Mouse (Mus musculus) neural tube, embryonic 11.5 days (tissue): Measurements from ENCODE around the gene Per1. TPM values are rescaled to one million over a fixed set of nuclear protein-coding genes. Genes with fewer than 3 reads are reported as not detected.

ENCODE experiments used
- ATAC-seq: fragments of 200-750 bp; cut with Nextera tagmentation; 2 replicates; pipeline ENCODE4 v1.8.0; 2017; ENCODE audit warnings: moderate number of reproducible peaks, mild to moderate bottlenecking, moderate TSS enrichment, moderate library complexity; ENCODE audit not compliant: insufficient read depth, low FRiP score, low TSS enrichment
- DNase-seq: peaks from one replicate; pipeline ENCODE4 v3.0.0-alpha.2; 2015; ENCODE audit warnings: low spot score
- H3K27ac ChIP-seq: fragments of 300-500 bp; sonication (generic); 2 replicates; pipeline ENCODE4 v1.5.1; 2014; ENCODE audit warnings: low read depth, mild to moderate bottlenecking, low read length
- H3K27me3 ChIP-seq: fragments of 300-500 bp; sonication (generic); 2 replicates; pipeline ENCODE4 v1.6.1; 2014; ENCODE audit warnings: mild to moderate bottlenecking, low read length, mixed read lengths; ENCODE audit not compliant: control insufficient read depth, insufficient read depth
- H3K36me3 ChIP-seq: fragments of 300-500 bp; sonication (generic); 2 replicates; pipeline ENCODE4 v1.6.1; 2014; ENCODE audit warnings: mild to moderate bottlenecking, low read length, moderate library complexity, mixed read lengths; ENCODE audit not compliant: control insufficient read depth, insufficient read depth
- H3K4me1 ChIP-seq: fragments of 300-500 bp; sonication (generic); 2 replicates; pipeline ENCODE4 v1.6.1; 2014; ENCODE audit warnings: low read length, mixed read lengths; ENCODE audit not compliant: control insufficient read depth, insufficient read depth
- H3K4me2 ChIP-seq: fragments of 300-500 bp; sonication (generic); 2 replicates; pipeline ENCODE4 v1.6.1; 2014; ENCODE audit warnings: low read depth, mild to moderate bottlenecking, moderate library complexity
- H3K4me3 ChIP-seq: fragments of 300-500 bp; sonication (generic); 2 replicates; pipeline ENCODE4 v1.5.1; 2014; ENCODE audit warnings: low read depth, low read length
- H3K9ac ChIP-seq: fragments of 300-500 bp; sonication (generic); 2 replicates; pipeline ENCODE4 v1.6.1; 2014; ENCODE audit warnings: mild to moderate bottlenecking, low read length
- H3K9me3 ChIP-seq: fragments of 300-500 bp; sonication (generic); 2 replicates; pipeline ENCODE4 v1.6.1; 2016; ENCODE audit warnings: low read length; ENCODE audit not compliant: control insufficient read depth
- WGBS: fragments of 180-500 bp; shearing (Covaris S2); extraction: QIAGEN DNeasy Blood & Tissue Kit; methylation state at CpG from one replicate; pipeline ENCODE4 v1.1.7; 2014; 5-methylcytosine and 5-hydroxymethylcytosine counted together
- polyA plus RNA-seq: library from polyadenylated mRNA; unstranded; fragments of >200 nt; fragmentation: Nextera tagmentation; extraction: Ambion mirVana; gene quantifications from 2 replicates; pipeline ENCODE4 v1.2.1, GENCODE M21; 2014

Gene Per1
- polyA plus RNA-seq, 1 experiment from 2014 or later = 10.9 TPM

DNA sequence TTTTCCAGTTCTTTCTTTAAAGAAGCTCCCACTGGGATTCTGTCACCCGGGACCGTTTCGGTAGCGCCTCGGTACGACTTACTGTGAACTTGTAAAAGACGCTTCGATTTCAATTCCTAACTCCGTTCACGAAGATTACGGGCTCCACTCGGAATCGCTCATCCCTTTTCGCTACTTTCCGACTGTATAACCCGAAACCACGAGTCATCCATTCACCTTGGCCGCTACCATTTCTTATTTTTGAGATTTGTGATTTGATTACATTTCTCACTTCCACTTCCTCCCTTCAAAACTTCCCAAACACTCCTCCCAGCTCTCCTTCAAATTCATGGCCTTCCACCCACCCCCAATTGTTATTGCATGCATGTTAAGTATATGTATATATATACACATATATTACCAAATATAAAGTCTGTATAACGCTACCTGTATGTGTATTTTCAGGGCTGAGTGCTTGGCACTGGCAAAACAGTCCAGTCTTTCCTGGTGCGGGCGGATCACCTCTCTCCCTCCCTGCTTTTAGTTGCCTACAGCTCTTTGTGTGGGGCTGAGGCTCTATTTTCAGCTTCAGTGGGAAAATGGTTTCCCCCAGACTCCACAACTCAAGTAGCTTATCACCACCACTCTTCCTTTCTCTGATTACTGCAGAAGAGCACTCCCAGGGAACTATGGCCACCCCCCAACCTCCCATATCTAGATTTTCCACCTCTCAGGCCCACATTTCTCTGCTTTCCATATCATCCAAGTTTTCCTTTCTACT lies 16.2 kb downstream of the Per1 start:
- Histone ChIP-seq H3K9ac (peak overlapping the region; percentile 52), H3K27me3 (0 out of 2 replicates have a peak, but pooled peaks cover 2% of the 10 kb centered on the region), H3K36me3 (peaks cover 6% of the 10 kb centered on the region), H3K27ac (no peak overlapping the region), H3K4me2 (peak overlapping the region; percentile 64), H3K4me1 (peaks cover 6% of the 10 kb centered on the region; the same call in 1 of the 2 replicates), H3K9me3 (no peaks in the 10 kb centered on the region), H3K4me3 (peak overlapping the region; percentile 44)
- 8% methylated on average over 21 of the region's 21 CpGs for WGBS
- no peak for ATAC-seq
- DNase-seq = no peak

DNA sequence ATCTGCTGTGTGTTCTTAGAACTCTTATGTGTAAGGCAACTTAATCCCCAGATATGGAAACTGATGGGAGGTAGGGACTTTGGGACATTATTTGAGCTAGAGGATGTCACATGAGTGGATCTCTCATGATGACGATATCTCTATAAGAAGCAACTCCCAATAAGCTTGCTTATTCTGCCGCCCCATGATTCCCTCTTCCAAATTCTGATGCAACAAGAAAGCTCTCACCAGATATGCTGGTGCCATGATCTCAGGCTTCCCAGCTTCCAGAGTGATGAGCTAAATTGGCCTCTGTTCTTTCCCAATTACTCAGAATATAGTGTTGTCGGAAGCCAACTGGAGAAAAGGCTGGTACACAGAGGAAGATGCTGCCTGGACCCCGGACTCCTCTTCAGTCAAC lies 16.8 kb downstream of the Per1 start:
- Histone ChIP-seq H3K27me3 (peaks cover 2% of the 10 kb centered on the region; the same call in 1 of the 2 replicates), H3K4me3 (0 out of 2 replicates have a peak overlapping the region, but pooled peaks have one; percentile 0), H3K27ac (no peak overlapping the region), H3K4me2 (peak overlapping the region; percentile 64), H3K4me1 (peaks cover 6% of the 10 kb centered on the region; the same call in 1 of the 2 replicates), H3K9ac (no peak overlapping the region), H3K36me3 (peaks cover 6% of the 10 kb centered on the region), H3K9me3 (no peaks in the 10 kb centered on the region)
- ATAC-seq = no peak
- 47% methylated on average over 4 of the region's 4 CpGs for WGBS
- no peak for DNase-seq

DNA sequence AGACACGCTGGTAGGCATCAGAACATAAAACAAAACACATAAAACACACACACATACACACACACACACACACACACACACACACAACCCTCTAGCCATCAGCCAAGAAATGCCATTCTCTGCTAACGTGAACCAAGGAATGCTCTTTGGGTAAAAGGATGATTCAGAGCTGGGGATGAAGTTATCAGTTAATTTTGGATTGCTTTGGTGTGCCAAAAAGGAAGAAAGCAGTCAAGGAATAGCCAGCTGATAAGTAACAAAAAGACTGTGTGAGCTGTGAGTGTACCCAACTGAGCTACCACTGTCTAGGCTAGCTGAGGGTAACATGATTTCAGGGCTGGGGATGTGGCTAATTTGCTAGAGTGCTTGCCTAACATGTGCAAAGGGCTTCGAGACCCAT lies 19.0 kb downstream of the Per1 start:
- no peak overlapping the region for H3K4me3 ChIP-seq
- DNase-seq = no peak
- no peaks in the 10 kb centered on the region for H3K9me3 ChIP-seq
- WGBS = 88% methylated on average over 3 of the region's 3 CpGs
- 0 out of 2 replicates have a peak, but pooled peaks cover 2% of the 10 kb centered on the region for H3K36me3 ChIP-seq
- H3K27ac ChIP-seq = no peak overlapping the region
- no peak for ATAC-seq
- H3K27me3 ChIP-seq = peaks cover 6% of the 10 kb centered on the region; the same call in 1 of the 2 replicates
- H3K9ac ChIP-seq = no peak overlapping the region
- H3K4me1 ChIP-seq = peaks cover 8% of the 10 kb centered on the region
- H3K4me2 ChIP-seq = no peak overlapping the region

DNA sequence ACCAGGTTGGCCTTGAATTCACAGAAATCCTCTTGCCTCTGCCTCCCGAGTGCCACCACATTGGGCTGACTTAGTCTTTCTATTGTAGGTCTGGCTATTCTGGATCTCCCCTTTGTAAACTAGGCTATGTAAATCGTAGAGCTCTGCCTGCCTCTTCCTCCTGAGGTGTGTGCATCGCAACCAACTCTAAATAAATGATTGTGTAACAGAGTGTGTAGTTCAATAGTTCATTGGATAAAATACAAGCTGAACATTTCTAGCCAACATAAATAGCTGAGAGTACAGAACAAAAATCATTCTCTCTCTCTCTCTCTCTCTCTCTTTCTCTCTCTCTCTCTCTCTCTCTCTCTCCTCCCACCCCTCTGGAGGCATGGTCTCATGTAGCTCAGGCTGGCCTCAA lies 19.6 kb downstream of the Per1 start:
- no peaks in the 10 kb centered on the region for H3K9me3 ChIP-seq
- no peak overlapping the region for H3K27ac ChIP-seq
- no peak overlapping the region for H3K4me3 ChIP-seq
- H3K4me1 ChIP-seq = peaks cover 11% of the 10 kb centered on the region
- H3K9ac ChIP-seq = no peak overlapping the region
- DNase-seq = no peak
- WGBS = 82% methylated on average over 3 of the region's 3 CpGs
- no peaks in the 10 kb centered on the region for H3K36me3 ChIP-seq
- no peak overlapping the region for H3K4me2 ChIP-seq
- no peak for ATAC-seq
- peaks cover 6% of the 10 kb centered on the region; the same call in 1 of the 2 replicates for H3K27me3 ChIP-seq

DNA sequence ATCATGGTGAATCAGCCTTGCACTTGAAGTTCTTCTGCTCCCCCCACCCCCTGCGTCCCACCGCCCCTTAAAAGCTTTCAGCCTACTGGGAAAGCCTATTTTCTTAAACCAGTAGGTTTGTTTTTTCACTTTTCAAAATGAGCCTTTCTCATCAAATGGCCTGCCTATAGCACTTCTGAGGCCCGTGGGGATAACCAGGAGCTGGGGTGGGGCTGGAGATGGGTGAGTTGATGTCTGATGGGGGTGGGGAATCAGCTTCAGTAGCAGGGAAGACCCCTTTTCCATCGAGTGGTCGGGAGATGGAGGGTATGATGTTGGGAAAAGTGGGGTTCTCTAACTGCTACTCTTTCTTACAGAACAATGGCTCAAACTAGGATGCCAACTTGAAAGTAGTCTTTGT lies 21.8 kb downstream of the Per1 start:
- Histone ChIP-seq H3K4me1 (peaks cover 15% of the 10 kb centered on the region), H3K27me3 (peaks cover 21% of the 10 kb centered on the region), H3K9me3 (no peaks in the 10 kb centered on the region), H3K9ac (no peak overlapping the region), H3K4me2 (peak overlapping the region; percentile 98), H3K4me3 (no peak overlapping the region), H3K36me3 (no peaks in the 10 kb centered on the region), H3K27ac (no peak overlapping the region)
- DNase-seq (no peak), ATAC-seq (no peak)
- 53% methylated on average over 5 of the region's 5 CpGs for WGBS

DNA sequence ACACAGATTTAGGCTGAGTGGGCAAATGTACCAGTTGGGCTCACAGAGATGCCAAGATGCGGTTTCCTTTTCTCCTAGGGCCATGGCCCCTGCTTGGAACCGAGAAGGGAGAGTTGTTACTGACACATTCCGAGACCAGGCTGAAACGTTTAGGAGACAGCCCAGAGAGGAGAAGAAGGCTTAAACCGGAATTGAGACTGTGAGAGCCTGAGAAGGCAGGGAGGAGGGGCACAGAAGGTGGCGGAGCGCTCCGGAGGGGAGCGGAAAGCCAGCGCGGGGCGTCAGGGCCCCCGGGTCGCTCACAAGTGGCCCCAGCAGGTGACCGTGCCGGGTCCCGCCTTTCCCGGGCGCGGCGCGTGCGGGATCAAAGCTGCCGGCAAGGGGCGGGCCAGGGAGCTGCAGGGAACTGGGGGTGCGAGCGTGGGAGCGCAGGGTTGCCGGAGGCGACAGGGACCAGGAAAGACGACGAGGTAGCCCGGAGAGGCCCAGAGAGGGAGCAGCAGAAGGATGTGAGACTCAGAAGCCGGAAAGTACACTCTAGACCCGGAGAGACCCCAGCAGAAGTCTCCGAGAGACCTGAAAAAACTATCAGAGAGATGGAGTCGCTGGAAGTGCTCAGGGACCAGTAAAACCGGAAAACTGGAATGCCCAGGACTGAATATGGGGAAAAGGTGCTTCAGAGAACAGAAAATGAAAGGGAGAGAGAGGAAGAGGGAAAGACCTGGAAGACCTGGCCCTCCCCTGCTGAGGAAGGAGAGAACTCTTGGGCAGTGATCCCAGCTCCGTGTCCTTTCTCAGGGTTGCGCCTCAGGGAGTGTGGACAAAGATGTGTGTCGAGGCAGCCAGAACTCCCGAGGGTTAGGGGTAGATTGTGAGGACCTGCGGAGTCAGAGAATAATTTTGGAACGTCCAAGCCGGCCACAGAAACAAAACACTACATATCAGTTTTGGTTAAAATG lies 23.0 kb downstream of the Per1 start:
- H3K27ac ChIP-seq = 0 out of 2 replicates have a peak overlapping the region, but pooled peaks have one; percentile 10
- H3K9me3 ChIP-seq = no peaks in the 10 kb centered on the region
- WGBS = under 1% methylated on average over 45 of the region's 45 CpGs
- no peaks in the 10 kb centered on the region for H3K36me3 ChIP-seq
- H3K4me1 ChIP-seq = peaks cover 16% of the 10 kb centered on the region
- DNase-seq (peak; percentile 55), ATAC-seq (no peak)
- peak overlapping the region; percentile 75 for H3K4me3 ChIP-seq
- peak overlapping the region; percentile 66 for H3K9ac ChIP-seq
- H3K27me3 ChIP-seq = peaks cover 21% of the 10 kb centered on the region
- peak overlapping the region; percentile 98 for H3K4me2 ChIP-seq

DNA sequence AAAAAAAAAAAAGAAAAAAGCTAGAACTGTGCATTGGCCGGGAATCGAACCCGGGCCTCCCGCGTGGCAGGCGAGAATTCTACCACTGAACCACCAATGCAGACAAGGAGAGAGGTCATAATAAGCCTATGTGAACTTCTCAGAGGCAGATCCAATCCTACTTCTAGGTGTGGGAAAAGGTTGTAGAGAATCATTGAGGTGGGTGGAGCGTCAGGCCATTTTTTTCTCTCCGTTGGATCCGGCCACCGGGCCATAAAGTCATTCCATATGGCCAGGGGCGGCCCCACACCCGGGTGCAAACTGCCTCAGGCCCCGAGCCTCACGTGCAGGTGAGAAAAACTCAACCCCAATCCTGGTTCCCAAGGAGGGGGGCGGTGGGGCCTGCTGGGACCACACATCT lies 23.7 kb downstream of the Per1 start:
- H3K36me3 ChIP-seq = no peaks in the 10 kb centered on the region
- WGBS = under 1% methylated on average over 15 of the region's 15 CpGs
- ATAC-seq (peak; percentile 38; the same call in 1 of the 2 replicates), DNase-seq (peak; percentile 88)
- H3K4me3 ChIP-seq = peak overlapping the region; percentile 75
- H3K9ac ChIP-seq = no peak overlapping the region
- H3K4me1 ChIP-seq = peaks cover 16% of the 10 kb centered on the region
- peak overlapping the region; percentile 98 for H3K4me2 ChIP-seq
- no peak overlapping the region for H3K27ac ChIP-seq
- no peaks in the 10 kb centered on the region for H3K9me3 ChIP-seq
- peaks cover 21% of the 10 kb centered on the region for H3K27me3 ChIP-seq

DNA sequence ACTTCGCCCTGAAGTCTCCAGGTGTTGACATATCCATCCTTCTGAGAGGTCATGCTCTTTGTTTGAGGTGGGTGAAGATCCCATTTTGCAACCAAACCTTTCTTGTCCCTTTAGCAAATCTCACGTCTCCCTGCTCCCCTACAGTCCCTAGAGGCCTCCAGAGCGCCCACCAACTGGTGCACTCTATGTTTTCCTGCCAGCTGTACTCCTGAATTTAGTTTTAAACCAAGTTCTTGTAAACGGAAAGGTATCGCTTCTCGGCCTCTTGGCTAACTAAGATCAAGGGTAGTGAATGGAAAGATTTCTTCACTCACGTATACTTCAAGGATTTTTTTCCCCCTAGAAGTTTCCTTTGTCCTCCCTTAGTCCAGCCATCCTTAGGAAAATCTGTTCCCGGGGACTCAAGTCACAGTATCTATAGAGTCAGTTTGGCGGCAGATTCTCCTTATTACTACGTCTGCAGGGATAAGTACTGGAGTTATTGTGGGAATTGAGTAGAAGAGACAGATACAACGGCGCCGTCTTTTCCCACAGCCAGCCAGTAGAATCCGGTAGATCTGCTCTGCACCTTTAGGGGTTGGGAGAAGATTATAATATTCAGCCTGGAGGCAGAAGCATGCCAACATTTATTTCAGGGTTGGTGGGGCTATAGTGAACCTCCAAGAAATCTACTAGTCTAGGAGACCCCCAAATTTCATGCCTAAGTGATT lies 24.6 kb downstream of the Per1 start:
- Histone ChIP-seq H3K27ac (no peak overlapping the region), H3K4me1 (peaks cover 16% of the 10 kb centered on the region), H3K4me2 (peak overlapping the region; percentile 90), H3K27me3 (peaks cover 18% of the 10 kb centered on the region), H3K9me3 (no peaks in the 10 kb centered on the region), H3K9ac (no peak overlapping the region), H3K36me3 (no peaks in the 10 kb centered on the region), H3K4me3 (peak overlapping the region; percentile 32)
- 17% methylated on average over 14 of the region's 14 CpGs for WGBS
- no peak for ATAC-seq
- no peak for DNase-seq
